Mouse (Mus musculus) spleen, postnatal 4 days (tissue): ENCODE measurements around the gene Cd28.

Experiments
- DNase-seq, 2 experiments: peaks; one replicate each; pipeline ENCODE4 v3.0.0; 2022; ENCODE audit warnings: low spot score in 2 of 2

Gene Cd28

DNA sequence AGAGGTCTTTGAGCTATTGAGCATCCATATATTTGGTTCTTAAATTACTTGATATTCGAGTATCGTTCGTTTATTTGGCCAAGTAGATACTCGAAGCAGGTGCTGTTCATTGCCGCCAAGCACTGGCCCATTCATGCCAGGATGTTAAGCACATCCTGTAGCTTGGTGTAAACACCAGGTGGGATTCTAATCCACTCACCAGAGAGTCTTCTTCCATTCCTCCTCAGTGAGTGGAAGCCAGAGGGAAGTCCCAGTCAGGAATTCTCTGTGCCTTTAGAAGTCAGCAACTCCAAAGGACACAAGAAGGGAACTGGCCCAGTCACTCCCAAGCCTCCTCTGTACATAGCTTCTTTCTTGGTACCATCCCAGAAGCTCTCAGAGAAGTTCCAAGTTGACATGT is at the start of gene Cd28:
Cd28 (plus strand) TSS at position 234 of the 400 bp plus-strand sequence.
- DNase-seq: peak in 1 of 2 experiments; percentile 36

DNA sequence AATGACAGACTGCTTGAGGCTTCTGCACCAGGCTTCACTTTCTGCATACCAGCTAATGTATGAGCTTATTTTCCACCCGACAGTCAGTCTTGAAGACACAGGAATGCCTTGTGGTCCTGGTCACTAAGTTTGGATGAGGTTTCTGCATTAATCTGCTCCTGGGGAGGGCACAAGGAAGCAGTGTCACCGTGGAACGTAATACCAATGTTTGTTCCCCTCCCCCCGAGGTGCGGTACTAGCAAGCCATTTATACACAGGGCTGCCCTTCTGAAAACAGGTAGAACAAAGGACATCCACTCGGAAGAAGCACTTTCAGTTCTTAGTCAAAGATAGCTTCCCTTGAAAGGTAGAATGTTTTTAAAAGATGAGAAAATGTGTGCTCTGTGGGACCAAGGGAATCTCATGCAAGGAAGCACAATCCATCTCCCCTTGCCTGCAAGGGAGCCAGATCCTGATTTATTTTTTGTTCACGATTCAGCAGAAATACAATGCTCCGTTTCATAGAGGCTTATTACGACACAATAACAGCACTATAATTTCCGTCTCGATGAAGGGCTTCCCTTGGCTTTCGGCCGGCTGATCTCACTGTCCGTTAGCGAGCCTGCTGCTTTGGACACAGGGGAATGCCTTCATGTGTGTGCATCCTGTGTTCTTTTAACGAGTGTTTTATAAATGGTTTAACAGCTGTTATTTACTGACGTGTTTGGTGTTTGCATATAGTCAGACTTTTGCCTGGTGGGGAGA is 48.6 kb upstream of the Cd28 start:
- DNase-seq: no peak

DNA sequence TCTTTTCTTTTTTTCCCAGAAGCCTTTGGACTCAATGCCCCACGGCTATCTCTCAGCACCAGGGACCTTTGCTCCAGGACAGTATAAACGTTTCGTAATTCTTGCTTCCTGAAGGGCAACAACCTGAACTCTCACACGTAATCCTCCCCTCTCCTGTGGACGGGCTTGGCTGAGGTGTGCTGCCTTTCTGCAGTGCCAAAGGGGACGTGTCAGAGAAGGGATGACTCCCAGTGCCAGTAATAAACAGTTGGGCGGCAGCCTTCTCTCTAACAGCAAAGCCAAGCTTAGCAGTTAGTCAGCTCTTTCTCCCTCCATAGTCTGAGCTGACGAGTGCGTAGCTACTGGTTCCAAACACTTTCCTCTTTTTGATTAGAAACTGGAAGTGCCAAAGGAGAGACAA is 47.6 kb upstream of the Cd28 start:
- DNase-seq: no peak

DNA sequence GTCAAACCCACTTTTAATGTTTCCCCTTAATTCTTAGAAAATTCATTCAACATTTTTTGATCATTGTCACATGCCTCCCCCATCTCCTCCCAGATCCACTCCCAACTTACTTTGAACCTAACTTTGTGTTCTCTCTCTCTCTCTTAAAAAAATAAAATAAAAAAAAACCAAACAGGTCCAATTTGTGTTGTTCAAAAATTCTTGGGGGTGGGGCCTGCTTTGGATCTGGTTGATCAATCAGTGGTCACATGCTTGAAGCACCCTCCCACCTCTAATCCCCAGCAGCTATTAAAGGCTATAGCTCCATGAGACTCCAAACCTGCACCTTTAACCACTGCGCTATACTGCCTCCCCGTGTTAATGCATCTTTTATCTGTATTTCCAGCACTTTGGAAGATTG is 46.9 kb upstream of the Cd28 start:
- no peak for DNase-seq

- DNase-seq: no peak
Measured at GRCm38 (mm10) chr1:60670172-60670571, 46.4 kb upstream of the Cd28 start.

GRCm38 (mm10) chr1:60683766-60684165 is 32.8 kb upstream of the Cd28 start:
- no peak for DNase-seq

- no peak for DNase-seq
Measured at GRCm38 (mm10) chr1:60696115-60696895, 20.3 kb upstream of the Cd28 start.

DNA sequence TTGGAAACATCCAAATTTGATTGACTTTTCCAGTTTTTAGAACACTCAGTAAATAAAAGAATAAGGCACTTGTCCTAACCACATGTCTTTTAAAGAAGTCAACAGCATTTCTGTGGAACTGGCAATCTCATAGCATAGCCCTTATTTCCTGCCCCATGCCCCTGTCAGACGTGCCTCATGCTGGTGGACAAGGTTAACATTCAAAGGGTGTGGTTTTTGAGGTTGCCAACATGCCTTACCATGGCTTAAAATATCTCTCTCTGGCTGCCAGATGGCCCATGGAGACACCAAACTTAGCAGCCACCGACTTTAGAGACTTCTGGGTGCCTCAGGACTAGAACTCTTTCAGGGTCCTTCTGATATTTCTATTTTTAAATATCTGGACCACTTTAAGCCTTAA is 14.0 kb upstream of the Cd28 start:
- no peak for DNase-seq

- DNase-seq: no peak
Measured at GRCm38 (mm10) chr1:60713238-60713637, 3.4 kb upstream of the Cd28 start.

DNA sequence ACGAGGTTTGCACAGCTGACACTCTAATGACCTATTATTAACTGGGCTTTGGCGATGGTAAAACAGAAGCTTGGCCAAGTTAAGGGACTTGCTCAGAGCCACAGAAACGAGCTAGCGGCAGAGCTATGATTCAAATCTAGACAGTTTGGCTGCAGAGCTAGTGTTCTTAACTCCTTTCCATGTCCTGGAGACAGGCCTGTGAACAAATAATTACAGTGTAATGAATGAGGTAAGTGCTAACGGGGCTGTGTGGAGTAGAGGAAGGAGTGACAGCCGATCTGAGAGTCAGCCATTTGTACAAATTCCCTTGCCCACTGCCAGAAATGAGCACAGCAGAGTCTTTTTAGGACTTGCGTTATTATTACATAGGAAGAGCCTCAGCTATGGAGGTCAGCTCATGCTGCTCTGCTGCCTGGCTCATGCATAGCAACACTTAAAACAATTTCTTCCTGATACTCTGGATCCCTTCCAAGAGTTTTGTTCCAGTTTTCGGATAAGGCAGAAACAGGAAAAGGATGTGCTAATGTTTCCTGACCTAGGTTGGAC is 876 bp upstream of the Cd28 start:
- no peak for DNase-seq

DNA sequence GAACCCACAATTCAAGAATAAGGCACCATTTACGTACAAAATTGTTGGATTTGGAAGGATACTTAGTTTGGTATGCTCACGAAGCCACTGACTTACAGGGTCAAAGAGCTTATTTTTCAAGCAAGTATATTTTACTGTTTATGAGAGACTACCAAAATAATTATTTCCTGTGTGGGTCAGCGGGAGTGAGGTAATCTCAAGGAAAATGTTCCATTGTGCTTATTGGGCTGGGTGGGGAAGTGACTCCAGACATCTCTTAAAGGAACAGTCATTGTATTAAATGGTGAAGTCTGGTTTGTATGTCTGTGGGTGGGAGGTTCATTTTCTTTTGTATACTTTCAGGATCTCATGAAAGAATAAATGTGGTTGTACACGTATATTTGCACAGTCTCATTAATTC is 2.0 kb downstream of the Cd28 start:
- DNase-seq: peak in 1 of 2 experiments; percentile 20

GRCm38 (mm10) chr1:60723555-60723954 is 7.0 kb downstream of the Cd28 start:
- DNase-seq: no peak

GRCm38 (mm10) chr1:60731940-60732339 is 15.3 kb downstream of the Cd28 start:
- DNase-seq: no peak

GRCm38 (mm10) chr1:60735072-60735907 is 18.7 kb downstream of the Cd28 start:
- no peak for DNase-seq

- DNase-seq: no peak
Measured at GRCm38 (mm10) chr1:60735908-60736280, 19.3 kb downstream of the Cd28 start.

- no peak for DNase-seq
Measured at GRCm38 (mm10) chr1:60744266-60744665, 27.7 kb downstream of the Cd28 start.

DNA sequence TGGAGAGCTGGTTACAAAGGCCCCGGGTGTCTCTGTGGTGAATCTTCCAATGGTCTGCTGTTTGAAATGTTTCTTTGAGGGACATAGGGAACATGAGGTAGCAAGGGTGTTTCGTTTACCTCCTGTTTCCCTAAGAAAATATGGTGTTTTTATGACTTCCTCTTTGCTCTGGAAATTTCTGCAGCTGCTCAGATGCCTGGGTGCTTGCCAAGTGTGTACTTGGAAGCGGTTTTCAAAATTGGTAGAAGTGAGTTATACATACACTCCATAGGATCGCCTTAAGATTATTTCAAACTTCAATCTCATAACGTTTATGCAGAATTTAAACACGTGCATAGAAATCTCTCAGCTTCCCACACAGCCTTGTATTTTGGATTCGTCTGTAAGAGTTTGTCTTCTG is 29.1 kb downstream of the Cd28 start:
- no peak for DNase-seq

DNA sequence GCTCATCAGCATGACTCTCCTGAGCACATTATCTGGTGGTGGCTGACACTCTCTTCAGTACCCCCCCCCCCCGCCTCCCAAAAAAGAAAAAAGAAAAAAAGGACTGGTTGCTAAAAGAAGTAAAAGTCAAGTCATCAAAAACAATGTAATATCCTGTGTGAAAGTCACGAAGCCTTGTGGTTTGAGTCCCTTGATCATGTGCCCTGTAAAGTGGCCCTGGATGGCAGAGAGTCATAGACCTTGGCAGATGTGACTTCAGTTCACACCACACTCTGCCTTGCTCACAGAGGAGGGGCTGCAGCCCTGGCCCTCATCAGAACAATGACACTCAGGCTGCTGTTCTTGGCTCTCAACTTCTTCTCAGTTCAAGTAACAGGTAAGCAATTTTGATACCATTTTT is 29.6 kb downstream of the Cd28 start:
- DNase-seq: no peak

GRCm38 (mm10) chr1:60746856-60747255 is 30.3 kb downstream of the Cd28 start:
- DNase-seq: no peak

GRCm38 (mm10) chr1:60748286-60748685 is 31.7 kb downstream of the Cd28 start:
- no peak for DNase-seq

DNA sequence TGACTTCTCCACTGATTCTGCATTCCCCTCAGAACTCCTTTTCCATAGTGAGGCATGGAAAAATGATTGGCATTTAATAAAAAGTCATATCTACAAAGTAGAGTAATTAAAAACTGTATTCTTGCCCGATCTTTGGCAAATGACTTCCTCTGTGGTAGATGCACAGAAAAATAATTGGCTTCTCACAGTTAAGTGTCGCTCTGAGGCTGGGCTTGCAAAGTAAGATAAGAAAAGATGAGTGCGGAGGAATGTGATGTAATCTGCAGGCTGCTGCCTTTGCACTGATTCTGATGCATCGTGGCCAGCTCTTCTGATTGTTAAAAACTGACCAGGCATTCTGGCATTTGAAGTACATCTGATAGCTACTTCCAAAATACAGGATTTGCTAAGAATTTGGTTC is 32.3 kb downstream of the Cd28 start:
- DNase-seq: no peak

GRCm38 (mm10) chr1:60749346-60749840 is 32.8 kb downstream of the Cd28 start:
- no peak for DNase-seq
